Mouse (Mus musculus): ENCODE data around the gene Prkag2. TPM values are rescaled to one million over a fixed set of nuclear protein-coding genes. Genes with fewer than 3 reads are reported as not detected.

Prkag2 gene
- polyA plus RNA-seq, 1 experiment from 2014 or later, result 112 TPM

DNA sequence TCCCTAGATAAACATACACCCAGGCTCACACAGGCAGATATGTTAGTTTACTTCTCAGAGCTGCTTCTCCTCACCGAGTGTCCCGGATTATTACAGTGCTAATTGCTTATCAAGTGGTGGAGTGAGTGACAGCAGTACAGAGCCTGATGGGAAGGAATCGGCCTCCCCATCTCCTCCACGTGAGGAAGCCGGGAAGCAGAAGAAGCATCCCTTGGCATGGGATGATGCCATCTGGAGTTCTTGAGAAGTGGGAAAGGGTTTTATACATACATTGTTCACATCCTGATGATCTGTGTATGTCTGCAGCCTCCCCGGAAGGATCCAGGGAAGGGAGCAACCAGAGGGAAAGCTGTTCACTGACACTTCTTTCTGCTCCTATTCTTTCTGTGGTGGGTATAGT, 150.4 kb downstream of the Prkag2 start:
- no peak overlapping the region for H3K4me3 ChIP-seq (ENCODE audit: low read depth, low read length)
- H3K36me3 ChIP-seq (ENCODE audit: control insufficient read depth, insufficient read depth, low read length), result no peaks in the 10 kb centered on the region
- H3K27ac ChIP-seq (ENCODE audit: low read length), result no peak overlapping the region
- no peak overlapping the region for H3K4me2 ChIP-seq (ENCODE audit: low read length)
- H3K9me3 ChIP-seq (replicated peaks; ENCODE audit: control insufficient read depth, low read length, poor library complexity, severe bottlenecking), result no peaks in the 10 kb centered on the region
- no peaks in the 10 kb centered on the region for H3K27me3 ChIP-seq (ENCODE audit: control insufficient read depth, insufficient read depth, low read depth, low read length)
- no peaks in the 10 kb centered on the region for H3K4me1 ChIP-seq (ENCODE audit: control insufficient read depth, insufficient read depth, low read length)
- H3K9ac ChIP-seq (ENCODE audit: low read depth, low read length), result no peak overlapping the region
- WGBS, result 83% methylated on average over 6 of the region's 6 CpGs
- ATAC-seq, result no peak

DNA sequence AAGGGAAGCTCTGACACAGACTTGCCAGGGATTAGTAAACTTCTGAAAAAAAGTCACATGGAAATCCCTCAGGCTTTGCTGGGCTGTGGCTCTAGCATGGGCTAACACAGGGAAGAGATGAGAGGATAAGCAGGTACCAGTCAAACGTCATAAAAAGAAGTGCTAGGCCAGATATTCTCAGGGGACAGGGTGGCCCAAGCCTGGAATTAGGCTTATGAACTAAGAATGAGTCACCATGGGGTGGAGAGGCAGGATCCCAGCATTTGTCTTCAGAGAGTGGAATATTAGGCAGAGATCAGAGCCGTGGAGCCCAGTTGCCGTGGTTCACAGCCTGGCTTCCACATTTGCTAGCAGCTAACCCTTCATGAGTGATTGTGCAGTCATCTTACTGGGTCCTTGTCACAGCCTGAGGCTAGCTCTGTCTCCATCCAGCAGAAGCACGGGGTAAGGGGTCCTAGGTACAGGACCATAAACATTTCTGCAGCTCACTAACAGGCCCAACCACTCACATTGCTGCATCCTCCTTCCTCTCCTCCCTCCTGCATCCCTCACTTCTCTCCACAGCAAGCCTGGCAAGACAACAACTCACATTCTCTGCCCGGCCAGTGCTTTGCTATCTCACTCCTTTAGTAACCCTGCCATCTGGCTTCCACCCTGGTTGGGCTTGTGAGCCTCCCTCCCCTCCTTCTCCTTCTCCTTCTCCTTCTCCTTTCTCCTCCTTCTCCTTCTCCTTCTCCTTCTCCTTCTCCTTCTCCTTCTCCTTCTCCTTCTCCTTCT, 162.2 kb downstream of the Prkag2 start:
- Histone ChIP-seq H3K9me3 (replicated peaks; ENCODE audit: control insufficient read depth, low read length, poor library complexity, severe bottlenecking) (no peaks in the 10 kb centered on the region), H3K4me3 (ENCODE audit: low read depth, low read length) (no peak overlapping the region), H3K36me3 (ENCODE audit: control insufficient read depth, insufficient read depth, low read length) (no peaks in the 10 kb centered on the region), H3K9ac (ENCODE audit: low read depth, low read length) (no peak overlapping the region), H3K4me1 (ENCODE audit: control insufficient read depth, insufficient read depth, low read length) (no peaks in the 10 kb centered on the region), H3K4me2 (ENCODE audit: low read length) (no peak overlapping the region), H3K27ac (ENCODE audit: low read length) (no peak overlapping the region), H3K27me3 (ENCODE audit: control insufficient read depth, insufficient read depth, low read depth, low read length) (no peaks in the 10 kb centered on the region)
- 70% methylated on average over 5 of the region's 5 CpGs for WGBS
- ATAC-seq, result no peak

DNA sequence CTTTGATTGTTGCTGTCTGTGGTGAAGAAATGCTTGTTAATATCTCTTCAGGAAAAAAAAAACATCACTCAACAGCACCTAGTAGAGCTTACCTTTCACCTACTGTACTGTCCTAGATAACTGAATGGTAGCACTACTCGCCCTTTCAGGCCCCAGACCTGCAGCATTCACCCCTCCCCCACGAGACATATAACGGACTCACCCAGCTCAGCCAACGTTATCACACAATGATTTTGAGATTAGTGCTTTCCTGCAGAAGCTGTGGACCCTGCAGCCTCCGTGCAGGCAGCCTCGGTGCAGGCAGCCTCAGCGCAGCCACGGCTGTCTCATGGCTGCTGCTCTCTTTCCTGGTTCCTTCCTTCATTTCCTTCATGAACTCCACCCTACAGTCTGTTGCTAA, 164.0 kb downstream of the Prkag2 start:
- Histone ChIP-seq H3K4me1 (ENCODE audit: control insufficient read depth, insufficient read depth, low read length) (no peaks in the 10 kb centered on the region), H3K9me3 (replicated peaks; ENCODE audit: control insufficient read depth, low read length, poor library complexity, severe bottlenecking) (no peaks in the 10 kb centered on the region), H3K36me3 (ENCODE audit: control insufficient read depth, insufficient read depth, low read length) (no peaks in the 10 kb centered on the region), H3K4me2 (ENCODE audit: low read length) (no peak overlapping the region), H3K9ac (ENCODE audit: low read depth, low read length) (no peak overlapping the region), H3K27ac (ENCODE audit: low read length) (no peak overlapping the region), H3K27me3 (ENCODE audit: control insufficient read depth, insufficient read depth, low read depth, low read length) (no peaks in the 10 kb centered on the region), H3K4me3 (ENCODE audit: low read depth, low read length) (no peak overlapping the region)
- WGBS, result 78% methylated on average over 8 of the region's 8 CpGs
- no peak for ATAC-seq

DNA sequence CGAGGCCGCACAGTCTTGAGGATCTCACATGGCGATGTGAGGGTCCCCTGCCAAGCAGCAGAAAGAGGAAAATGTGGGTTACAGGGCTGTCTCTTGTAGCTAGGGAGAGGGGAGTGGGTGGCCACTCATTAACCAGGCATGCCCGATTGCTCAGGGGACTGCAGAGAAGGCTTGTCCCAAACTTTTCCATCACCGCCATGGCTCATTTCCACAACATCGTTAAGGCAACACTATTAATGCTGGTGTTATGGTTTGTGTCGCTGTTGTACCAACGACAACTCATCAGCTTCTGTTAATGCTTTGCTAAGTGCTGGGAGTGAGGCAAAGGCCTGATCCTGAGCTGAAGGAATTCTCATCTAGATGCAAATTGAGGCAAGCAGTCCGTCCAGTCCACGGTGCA, 165.0 kb downstream of the Prkag2 start:
- H3K36me3 ChIP-seq (ENCODE audit: control insufficient read depth, insufficient read depth, low read length), result no peaks in the 10 kb centered on the region
- H3K27ac ChIP-seq (ENCODE audit: low read length), result no peak overlapping the region
- H3K9me3 ChIP-seq (replicated peaks; ENCODE audit: control insufficient read depth, low read length, poor library complexity, severe bottlenecking), result no peaks in the 10 kb centered on the region
- ATAC-seq, result no peak
- no peak overlapping the region for H3K4me2 ChIP-seq (ENCODE audit: low read length)
- H3K9ac ChIP-seq (ENCODE audit: low read depth, low read length), result no peak overlapping the region
- no peaks in the 10 kb centered on the region for H3K4me1 ChIP-seq (ENCODE audit: control insufficient read depth, insufficient read depth, low read length)
- WGBS, result 89% methylated on average over 10 of the region's 10 CpGs
- H3K4me3 ChIP-seq (ENCODE audit: low read depth, low read length), result no peak overlapping the region
- H3K27me3 ChIP-seq (ENCODE audit: control insufficient read depth, insufficient read depth, low read depth, low read length), result no peaks in the 10 kb centered on the region

DNA sequence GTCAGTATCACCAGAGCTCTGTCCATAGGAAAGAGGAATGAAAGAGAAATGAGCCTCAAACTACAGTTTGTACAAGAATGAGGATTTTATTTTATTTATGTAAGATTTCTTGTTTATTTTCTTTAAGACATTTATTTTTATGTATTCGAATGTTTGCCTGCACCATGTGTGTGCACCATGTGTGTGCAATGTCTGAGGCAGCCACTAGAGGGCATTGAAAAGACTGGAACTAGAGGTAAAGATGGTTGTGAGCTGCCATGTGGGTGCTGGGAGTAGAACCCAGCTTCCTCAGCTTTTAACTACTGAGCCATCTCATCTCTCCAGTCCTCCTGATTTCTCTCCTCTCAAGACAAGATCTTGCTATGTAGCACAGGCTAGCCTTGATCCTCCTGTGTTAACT, 166.7 kb downstream of the Prkag2 start:
- Histone ChIP-seq H3K9ac (ENCODE audit: low read depth, low read length) (no peak overlapping the region), H3K4me3 (ENCODE audit: low read depth, low read length) (no peak overlapping the region), H3K4me2 (ENCODE audit: low read length) (no peak overlapping the region), H3K36me3 (ENCODE audit: control insufficient read depth, insufficient read depth, low read length) (no peaks in the 10 kb centered on the region), H3K9me3 (replicated peaks; ENCODE audit: control insufficient read depth, low read length, poor library complexity, severe bottlenecking) (no peaks in the 10 kb centered on the region), H3K4me1 (ENCODE audit: control insufficient read depth, insufficient read depth, low read length) (no peaks in the 10 kb centered on the region), H3K27ac (ENCODE audit: low read length) (no peak overlapping the region), H3K27me3 (ENCODE audit: control insufficient read depth, insufficient read depth, low read depth, low read length) (no peaks in the 10 kb centered on the region)
- ATAC-seq, result no peak
- 100% methylated on average over 1 of the region's 1 CpGs for WGBS

DNA sequence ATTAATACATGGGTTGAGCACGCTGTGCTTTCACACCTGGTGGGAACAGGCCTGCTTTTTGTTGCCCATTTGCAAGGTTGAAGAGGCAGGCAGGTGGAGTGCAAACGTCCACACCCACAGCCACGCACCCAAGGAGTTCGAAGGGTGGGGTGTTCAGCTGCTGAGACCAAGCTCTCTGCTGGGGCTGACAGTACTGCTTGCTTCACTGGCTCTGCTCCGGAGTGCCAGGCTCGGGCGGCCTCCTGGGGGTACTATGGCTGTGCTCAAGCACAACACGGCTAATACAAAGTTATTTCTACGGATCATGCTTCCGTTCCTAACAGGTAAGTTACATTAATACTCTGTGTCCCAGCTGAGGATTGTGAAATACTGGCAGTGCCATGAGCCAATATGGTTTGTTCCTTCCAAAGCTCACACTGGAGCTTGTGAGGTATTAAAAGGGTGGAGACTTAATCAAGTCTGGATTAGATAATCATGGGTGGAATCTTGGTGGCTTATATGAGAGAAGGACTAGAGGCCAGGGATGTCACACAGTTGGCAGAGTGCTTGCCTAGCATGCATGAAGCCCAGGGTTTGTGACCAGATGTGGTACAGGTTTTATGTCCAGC, 168.8 kb downstream of the Prkag2 start:
- H3K27ac ChIP-seq (ENCODE audit: low read length), result no peak overlapping the region
- H3K4me3 ChIP-seq (ENCODE audit: low read depth, low read length), result no peak overlapping the region
- ATAC-seq, result no peak
- 85% methylated on average over 10 of the region's 10 CpGs for WGBS
- no peak overlapping the region for H3K9ac ChIP-seq (ENCODE audit: low read depth, low read length)
- no peaks in the 10 kb centered on the region for H3K27me3 ChIP-seq (ENCODE audit: control insufficient read depth, insufficient read depth, low read depth, low read length)
- no peaks in the 10 kb centered on the region for H3K9me3 ChIP-seq (replicated peaks; ENCODE audit: control insufficient read depth, low read length, poor library complexity, severe bottlenecking)
- H3K4me1 ChIP-seq (ENCODE audit: control insufficient read depth, insufficient read depth, low read length), result no peaks in the 10 kb centered on the region
- H3K4me2 ChIP-seq (ENCODE audit: low read length), result no peak overlapping the region
- H3K36me3 ChIP-seq (ENCODE audit: control insufficient read depth, insufficient read depth, low read length), result no peaks in the 10 kb centered on the region

DNA sequence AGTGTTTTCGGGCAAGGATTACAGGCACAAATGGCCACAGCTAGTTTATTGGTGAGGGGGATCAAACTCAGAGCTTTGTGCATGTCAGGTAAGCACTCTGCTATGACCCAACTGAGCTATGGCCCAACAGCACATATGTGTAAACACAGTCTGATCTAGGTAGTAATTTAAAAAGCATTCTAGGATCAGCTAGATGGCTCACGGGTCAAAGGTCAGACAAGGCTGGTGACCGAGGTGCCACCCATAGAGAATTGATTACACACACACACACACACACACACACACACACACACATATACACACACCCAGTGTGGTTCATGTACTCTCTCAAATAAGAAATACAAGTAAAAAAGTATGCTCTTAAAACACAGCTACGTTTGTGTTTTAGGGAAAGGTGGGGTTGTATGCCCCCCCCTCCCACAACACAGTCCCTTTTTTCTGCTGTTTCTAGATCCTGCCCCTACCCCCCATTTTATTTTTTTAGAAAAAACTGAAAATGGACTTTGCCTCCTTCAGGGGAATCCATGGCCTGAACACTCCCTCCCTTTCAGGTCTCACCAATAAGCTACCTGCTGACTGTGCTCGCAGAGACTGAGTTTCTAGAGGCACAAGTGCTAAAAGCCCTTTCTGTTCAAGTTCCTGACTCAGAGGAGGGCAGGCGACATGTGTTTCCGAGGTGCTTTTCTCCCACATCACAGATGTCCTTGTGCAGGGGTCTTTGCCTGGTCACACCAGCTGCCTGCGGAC, 169.4 kb downstream of the Prkag2 start:
- H3K9ac ChIP-seq (ENCODE audit: low read depth, low read length), result no peak overlapping the region
- no peak overlapping the region for H3K4me3 ChIP-seq (ENCODE audit: low read depth, low read length)
- H3K4me2 ChIP-seq (ENCODE audit: low read length), result no peak overlapping the region
- no peaks in the 10 kb centered on the region for H3K4me1 ChIP-seq (ENCODE audit: control insufficient read depth, insufficient read depth, low read length)
- no peaks in the 10 kb centered on the region for H3K36me3 ChIP-seq (ENCODE audit: control insufficient read depth, insufficient read depth, low read length)
- H3K27me3 ChIP-seq (ENCODE audit: control insufficient read depth, insufficient read depth, low read depth, low read length), result no peaks in the 10 kb centered on the region
- H3K9me3 ChIP-seq (replicated peaks; ENCODE audit: control insufficient read depth, low read length, poor library complexity, severe bottlenecking), result no peaks in the 10 kb centered on the region
- ATAC-seq, result no peak
- H3K27ac ChIP-seq (ENCODE audit: low read length), result no peak overlapping the region
- 76% methylated on average over 8 of the region's 8 CpGs for WGBS

DNA sequence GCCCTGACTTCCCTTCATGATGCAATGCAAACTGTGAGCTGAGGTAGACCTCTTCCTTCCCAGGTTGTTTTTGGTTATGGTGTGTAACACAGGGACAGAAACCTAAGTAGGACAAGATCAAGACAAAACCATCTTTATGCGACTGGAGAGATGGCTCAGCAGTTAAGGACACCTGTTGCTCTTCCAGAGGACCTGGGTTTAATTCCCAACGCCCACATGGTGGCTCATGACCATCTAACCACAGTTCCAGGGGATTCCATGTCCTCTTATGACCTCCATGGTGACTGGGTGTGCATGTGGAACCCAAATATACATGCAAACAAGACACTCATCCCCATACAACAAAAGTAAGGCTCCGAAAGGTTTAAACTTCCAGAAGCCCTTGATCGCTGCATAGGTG, 171.6 kb downstream of the Prkag2 start:
- no peaks in the 10 kb centered on the region for H3K27me3 ChIP-seq (ENCODE audit: control insufficient read depth, insufficient read depth, low read depth, low read length)
- H3K4me1 ChIP-seq (ENCODE audit: control insufficient read depth, insufficient read depth, low read length), result no peaks in the 10 kb centered on the region
- H3K27ac ChIP-seq (ENCODE audit: low read length), result no peak overlapping the region
- no peak for ATAC-seq
- H3K9ac ChIP-seq (ENCODE audit: low read depth, low read length), result no peak overlapping the region
- H3K36me3 ChIP-seq (ENCODE audit: control insufficient read depth, insufficient read depth, low read length), result no peaks in the 10 kb centered on the region
- WGBS, result 94% methylated on average over 4 of the region's 4 CpGs
- no peaks in the 10 kb centered on the region for H3K9me3 ChIP-seq (replicated peaks; ENCODE audit: control insufficient read depth, low read length, poor library complexity, severe bottlenecking)
- no peak overlapping the region for H3K4me3 ChIP-seq (ENCODE audit: low read depth, low read length)
- H3K4me2 ChIP-seq (ENCODE audit: low read length), result no peak overlapping the region

DNA sequence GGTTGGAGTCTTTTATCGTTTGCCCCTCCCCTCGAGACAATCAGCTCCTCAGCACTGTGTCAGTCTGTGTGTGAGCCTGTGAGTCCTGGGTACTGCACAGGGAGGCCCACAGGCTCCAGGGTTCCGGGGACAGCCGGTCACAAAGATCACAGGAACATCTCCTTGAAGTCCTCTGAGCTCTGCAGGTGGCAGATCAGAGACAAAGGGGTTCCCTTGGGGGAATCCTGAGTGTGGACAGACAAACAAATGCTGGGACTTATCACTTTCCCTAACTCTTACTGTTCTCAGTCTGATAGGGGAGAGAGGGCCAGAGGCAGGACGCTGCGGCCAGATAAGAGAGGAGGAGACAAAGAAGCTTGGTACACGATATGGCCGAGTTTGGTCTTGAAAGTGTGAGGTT, 172.7 kb downstream of the Prkag2 start:
- Histone ChIP-seq H3K4me3 (ENCODE audit: low read depth, low read length) (no peak overlapping the region), H3K4me1 (ENCODE audit: control insufficient read depth, insufficient read depth, low read length) (no peaks in the 10 kb centered on the region), H3K27me3 (ENCODE audit: control insufficient read depth, insufficient read depth, low read depth, low read length) (no peaks in the 10 kb centered on the region), H3K9me3 (replicated peaks; ENCODE audit: control insufficient read depth, low read length, poor library complexity, severe bottlenecking) (no peaks in the 10 kb centered on the region), H3K36me3 (ENCODE audit: control insufficient read depth, insufficient read depth, low read length) (no peaks in the 10 kb centered on the region), H3K4me2 (ENCODE audit: low read length) (no peak overlapping the region), H3K27ac (ENCODE audit: low read length) (no peak overlapping the region), H3K9ac (ENCODE audit: low read depth, low read length) (no peak overlapping the region)
- ATAC-seq, result no peak
- WGBS, result 13% methylated on average over 8 of the region's 8 CpGs

Data from midbrain, embryonic 16.5 days (tissue).